Mouse (Mus musculus): ENCODE measurements at regions not wholly inside any gene's neighbourhood (a gene's known extent, or its start where the extent isn't known, plus 50 kb on each side); places are given as distances from the start of the nearest gene placed in this dataset.

GRCm38 (mm10) chr13:116709671-116710070, 315.7 kb downstream of the Parp8 start:
- Histone ChIP-seq H3K27me3 (ENCODE audit: control insufficient read depth, insufficient read depth, low read length) (peaks cover 86% of the 10 kb centered on the region), H3K4me3 (replicated peaks; ENCODE audit: low read length) (no peak overlapping the region), H3K4me1 (replicated peaks; ENCODE audit: control insufficient read depth, insufficient read depth, low read length) (peaks cover 10% of the 10 kb centered on the region), H3K27ac (no peak overlapping the region), H3K9me3 (ENCODE audit: control insufficient read depth, low read length) (no peaks in the 10 kb centered on the region), H3K36me3 (replicated peaks; ENCODE audit: control insufficient read depth, insufficient read depth) (no peaks in the 10 kb centered on the region), H3K4me2 (replicated peaks) (no peak overlapping the region), H3K9ac (no peak overlapping the region)
- DNase-seq (ENCODE audit: low spot score) (no peak), ATAC-seq (ENCODE audit: low FRiP score) (no peak)
- WGBS: 7% methylated on average over 7 of the region's 7 CpGs

- H3K4me2 ChIP-seq (replicated peaks): no peak overlapping the region; the same call in 1 of the 2 replicates
- peaks cover 86% of the 10 kb centered on the region for H3K27me3 ChIP-seq (ENCODE audit: control insufficient read depth, insufficient read depth, low read length)
Measured at GRCm38 (mm10) chr13:116708846-116709245, 316.5 kb downstream of the Parp8 start.

DNA sequence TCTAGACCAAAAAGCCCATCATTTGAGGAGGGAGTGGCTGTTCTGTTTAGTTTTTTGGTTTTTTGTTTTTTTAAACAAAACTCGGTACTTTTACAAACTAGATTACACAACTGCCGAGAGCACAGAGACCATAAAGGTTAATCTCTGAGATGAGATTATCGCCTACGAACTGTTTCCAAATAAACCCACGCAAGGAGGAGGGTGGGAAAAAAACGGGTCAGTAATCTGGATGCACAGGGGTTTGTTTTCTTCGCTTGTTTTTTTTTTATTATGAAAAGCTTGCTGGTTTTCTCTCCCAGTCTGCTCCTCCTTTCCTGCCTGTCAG, 316.9 kb downstream of the Parp8 start:
- Histone ChIP-seq H3K36me3 (replicated peaks; ENCODE audit: control insufficient read depth, insufficient read depth) (no peaks in the 10 kb centered on the region), H3K9me3 (ENCODE audit: control insufficient read depth, low read length) (no peaks in the 10 kb centered on the region), H3K4me1 (replicated peaks; ENCODE audit: control insufficient read depth, insufficient read depth, low read length) (peaks cover 10% of the 10 kb centered on the region), H3K4me2 (replicated peaks) (no peak overlapping the region; the same call in 1 of the 2 replicates), H3K9ac (no peak overlapping the region), H3K27ac (no peak overlapping the region), H3K4me3 (replicated peaks; ENCODE audit: low read length) (no peak overlapping the region), H3K27me3 (ENCODE audit: control insufficient read depth, insufficient read depth, low read length) (peaks cover 86% of the 10 kb centered on the region)
- ATAC-seq (ENCODE audit: low FRiP score) (no peak), DNase-seq (ENCODE audit: low spot score) (no peak)
- whole genome bisulfite sequencing: under 1% methylated on average over 7 of the region's 7 CpGs

More at GRCm38 (mm10) chr13:116708846-116709245, 316.5 kb downstream of the Parp8 start:
- DNase-seq (ENCODE audit: low spot score) (no peak), ATAC-seq (ENCODE audit: low FRiP score) (no peak)
- WGBS: 0% methylated on average over 16 of the region's 16 CpGs
- Histone ChIP-seq H3K4me3 (replicated peaks; ENCODE audit: low read length) (no peak overlapping the region), H3K4me1 (replicated peaks; ENCODE audit: control insufficient read depth, insufficient read depth, low read length) (peaks cover 10% of the 10 kb centered on the region), H3K27ac (no peak overlapping the region), H3K9ac (no peak overlapping the region), H3K9me3 (ENCODE audit: control insufficient read depth, low read length) (no peaks in the 10 kb centered on the region), H3K36me3 (replicated peaks; ENCODE audit: control insufficient read depth, insufficient read depth) (no peaks in the 10 kb centered on the region)

GRCm38 (mm10) chr13:116707621-116708455, 317.5 kb downstream of the Parp8 start:
- Histone ChIP-seq H3K36me3 (replicated peaks; ENCODE audit: control insufficient read depth, insufficient read depth) (no peaks in the 10 kb centered on the region), H3K27me3 (ENCODE audit: control insufficient read depth, insufficient read depth, low read length) (peaks cover 85% of the 10 kb centered on the region), H3K27ac (no peak overlapping the region), H3K9me3 (ENCODE audit: control insufficient read depth, low read length) (no peaks in the 10 kb centered on the region), H3K9ac (no peak overlapping the region), H3K4me2 (replicated peaks) (no peak overlapping the region; the same call in 1 of the 2 replicates), H3K4me1 (replicated peaks; ENCODE audit: control insufficient read depth, insufficient read depth, low read length) (peaks cover 10% of the 10 kb centered on the region), H3K4me3 (replicated peaks; ENCODE audit: low read length) (no peak overlapping the region)
- 1% methylated on average over 20 of the region's 20 CpGs for WGBS
- no peak for DNase-seq (ENCODE audit: low spot score)
- no peak for ATAC-seq (ENCODE audit: low FRiP score)

- H3K36me3 ChIP-seq (replicated peaks; ENCODE audit: control insufficient read depth, insufficient read depth): no peaks in the 10 kb centered on the region
- H3K4me2 ChIP-seq (replicated peaks): no peak overlapping the region
- no peak overlapping the region for H3K4me3 ChIP-seq (replicated peaks; ENCODE audit: low read length)
- ATAC-seq (ENCODE audit: low FRiP score): no peak
- H3K27ac ChIP-seq: no peak overlapping the region
- no peak for DNase-seq (ENCODE audit: low spot score)
- WGBS: 2% methylated on average over 18 of the region's 18 CpGs
- no peak overlapping the region for H3K9ac ChIP-seq
- peaks cover 8% of the 10 kb centered on the region for H3K4me1 ChIP-seq (replicated peaks; ENCODE audit: control insufficient read depth, insufficient read depth, low read length)
- H3K27me3 ChIP-seq (ENCODE audit: control insufficient read depth, insufficient read depth, low read length): peaks cover 83% of the 10 kb centered on the region
- H3K9me3 ChIP-seq (ENCODE audit: control insufficient read depth, low read length): no peaks in the 10 kb centered on the region
Measured at GRCm38 (mm10) chr13:116706401-116707330, 318.7 kb downstream of the Parp8 start.

- ATAC-seq (ENCODE audit: low FRiP score): 0 out of 2 replicates have a peak, but pooled peaks have one; percentile 39
- peak overlapping the region; percentile 20 for H3K4me3 ChIP-seq (replicated peaks; ENCODE audit: low read length)
- H3K27me3 ChIP-seq (ENCODE audit: control insufficient read depth, insufficient read depth, low read length): peaks cover 83% of the 10 kb centered on the region
- no peaks in the 10 kb centered on the region for H3K9me3 ChIP-seq (ENCODE audit: control insufficient read depth, low read length)
- WGBS: under 1% methylated on average over 39 of the region's 39 CpGs
- no peak overlapping the region for H3K9ac ChIP-seq
- no peaks in the 10 kb centered on the region for H3K36me3 ChIP-seq (replicated peaks; ENCODE audit: control insufficient read depth, insufficient read depth)
- peak overlapping the region; percentile 34 for H3K4me2 ChIP-seq (replicated peaks)
- no peak for DNase-seq (ENCODE audit: low spot score)
- peak overlapping the region; percentile 28; the same call in 1 of the 2 replicates for H3K27ac ChIP-seq
- peaks cover 4% of the 10 kb centered on the region; the same call in 1 of the 2 replicates for H3K4me1 ChIP-seq (replicated peaks; ENCODE audit: control insufficient read depth, insufficient read depth, low read length)
Measured at GRCm38 (mm10) chr13:116705611-116706386, 319.5 kb downstream of the Parp8 start.

DNA sequence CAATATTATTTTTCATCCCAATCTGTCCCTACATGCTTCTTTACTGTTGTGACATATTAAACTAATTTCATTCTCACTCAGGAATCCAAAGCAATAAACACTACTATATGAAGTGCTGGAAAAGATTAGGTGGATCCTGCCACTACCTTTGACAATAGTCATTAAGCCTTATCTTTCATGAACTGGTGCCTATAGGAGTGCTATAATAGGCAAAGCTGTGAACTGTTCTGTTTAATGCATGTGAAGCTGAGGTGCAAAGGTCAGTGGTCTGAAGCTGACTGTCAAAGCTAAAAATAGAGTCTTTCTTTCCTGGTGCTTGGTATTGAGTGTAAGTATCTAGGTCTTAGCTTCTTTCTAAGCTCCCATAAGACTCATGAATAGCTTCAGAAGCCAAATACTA, 336.6 kb downstream of the Parp8 start:
- no peak for DNase-seq (ENCODE audit: low spot score)
- Histone ChIP-seq H3K27ac (no peak overlapping the region), H3K36me3 (replicated peaks; ENCODE audit: control insufficient read depth, insufficient read depth) (no peaks in the 10 kb centered on the region), H3K9me3 (ENCODE audit: control insufficient read depth, low read length) (no peaks in the 10 kb centered on the region), H3K4me2 (replicated peaks) (no peak overlapping the region), H3K27me3 (ENCODE audit: control insufficient read depth, insufficient read depth, low read length) (no peaks in the 10 kb centered on the region), H3K4me3 (replicated peaks; ENCODE audit: low read length) (no peak overlapping the region), H3K4me1 (replicated peaks; ENCODE audit: control insufficient read depth, insufficient read depth, low read length) (no peaks in the 10 kb centered on the region), H3K9ac (no peak overlapping the region)
- no peak for ATAC-seq (ENCODE audit: low FRiP score)

All from hindbrain, embryonic 14.5 days (tissue).